Mouse (Mus musculus) forebrain, embryonic 13.5 days (tissue): ENCODE results near the gene Fam228a. TPM values are rescaled to one million over a fixed set of nuclear protein-coding genes. Genes with fewer than 3 reads are reported as not detected.
"Not testable (repeated sequence)": the region's sequence is repeated elsewhere in the genome, so short reads cannot be mapped to it uniquely, and the experiment has no call there.

Source experiments
- ATAC-seq: fragments of 200-750 bp; cut with Nextera tagmentation; 2 replicates; pipeline ENCODE4 v1.8.0; 2017
- H3K27ac ChIP-seq: fragments of 300-500 bp; sonication (generic); 2 replicates; pipeline ENCODE4 v1.5.1; 2015; ENCODE audit warnings: inconsistent platforms, mild to moderate bottlenecking, moderate library complexity
- H3K27me3 ChIP-seq: fragments of 300-500 bp; sonication (generic); 2 replicates; pipeline ENCODE4 v1.6.1; 2015; ENCODE audit warnings: mild to moderate bottlenecking, inconsistent platforms
- H3K36me3 ChIP-seq: fragments of 300-500 bp; sonication (generic); 2 replicates; pipeline ENCODE4 v1.6.1; 2015; ENCODE audit warnings: mild to moderate bottlenecking, inconsistent platforms; ENCODE audit not compliant: poor library complexity, severe bottlenecking
- H3K4me1 ChIP-seq: fragments of 300-500 bp; sonication (generic); 2 replicates; pipeline ENCODE4 v1.6.1; 2015; ENCODE audit warnings: inconsistent platforms
- H3K4me2 ChIP-seq: fragments of 300-500 bp; sonication (generic); 2 replicates; pipeline ENCODE4 v1.6.1; 2015; ENCODE audit warnings: inconsistent platforms, mild to moderate bottlenecking, moderate library complexity
- H3K4me3 ChIP-seq: fragments of 300-500 bp; sonication (generic); 2 replicates; pipeline ENCODE4 v1.5.1; 2015; ENCODE audit warnings: mild to moderate bottlenecking, inconsistent platforms
- H3K9ac ChIP-seq: fragments of 300-500 bp; sonication (generic); 2 replicates; pipeline ENCODE4 v1.6.1; 2015; ENCODE audit warnings: mild to moderate bottlenecking, inconsistent platforms
- H3K9me3 ChIP-seq: fragments of 300-500 bp; sonication (generic); replicated peaks from 2 replicates; pipeline ENCODE4 v1.6.1; 2016; ENCODE audit warnings: inconsistent platforms
- WGBS: fragments of 180-500 bp; shearing (Covaris S2); methylation state at CpG from one replicate; pipeline ENCODE4 v1.1.7; 2015; 5-methylcytosine and 5-hydroxymethylcytosine counted together
- polyA plus RNA-seq: library from polyadenylated mRNA; unstranded; fragments of >200 nt; fragmentation: Nextera tagmentation; extraction: Ambion mirVana; gene quantifications from 2 replicates; pipeline ENCODE4 v1.2.1, GENCODE M21; 2015

Fam228a gene
- polyA plus RNA-seq, 1 experiment from 2014 or later, result 0.53 TPM

DNA sequence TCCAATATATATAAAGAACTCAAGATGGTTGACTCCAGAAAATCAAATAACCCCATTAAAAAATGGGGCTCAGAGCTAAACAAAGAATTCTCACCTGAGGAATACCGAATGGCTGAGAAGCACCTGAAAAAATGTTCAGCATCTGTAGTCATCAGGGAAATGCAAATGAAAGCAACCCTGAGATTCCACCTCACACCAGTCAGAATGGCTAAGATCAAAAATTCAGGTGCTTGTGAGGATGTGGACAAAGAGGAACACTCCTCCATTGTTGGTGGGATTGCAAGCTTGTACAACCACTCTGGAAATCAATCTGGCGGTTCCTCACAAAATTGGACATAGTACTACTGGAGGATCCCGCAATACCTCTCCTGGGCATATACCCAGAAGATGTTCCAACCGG is 16.2 kb upstream of the Fam228a start:
- H3K36me3 ChIP-seq, H3K9ac ChIP-seq, H3K9me3 ChIP-seq, ATAC-seq, H3K4me3 ChIP-seq, H3K4me2 ChIP-seq, H3K4me1 ChIP-seq, H3K27ac ChIP-seq, H3K27me3 ChIP-seq: not testable (repeated sequence)
- WGBS, result 93% methylated on average over 4 of the region's 4 CpGs

- Histone ChIP-seq H3K9ac (no peak overlapping the region), H3K4me3 (no peak overlapping the region), H3K27ac (no peak overlapping the region), H3K4me1 (no peaks in the 10 kb centered on the region), H3K9me3 (no peaks in the 10 kb centered on the region), H3K36me3 (no peaks in the 10 kb centered on the region), H3K27me3 (no peaks in the 10 kb centered on the region), H3K4me2 (no peak overlapping the region)
- ATAC-seq, result no peak
- WGBS, result 90% methylated on average over 10 of the region's 10 CpGs
Observed at GRCm38 (mm10) chr12:4744486-4744885, 6.3 kb upstream of the Fam228a start.

DNA sequence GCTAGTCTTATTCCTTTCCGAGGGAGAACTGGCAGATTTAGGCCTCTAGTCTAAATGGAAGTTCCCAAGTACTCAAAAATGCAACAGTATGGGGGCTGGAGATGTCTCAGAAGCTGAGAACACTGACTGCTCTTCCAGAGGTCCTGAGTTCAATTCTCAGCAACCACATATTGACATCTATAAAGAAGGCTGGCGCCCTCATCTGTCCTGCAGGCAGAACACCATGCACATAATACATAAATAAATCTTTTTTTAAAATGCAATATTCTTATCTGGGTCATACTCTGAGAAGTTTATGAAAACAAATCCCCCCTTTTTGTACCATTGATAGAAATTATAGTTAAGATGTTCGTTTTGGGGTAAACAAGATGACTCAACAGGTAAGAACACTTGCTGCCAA is 4.0 kb upstream of the Fam228a start:
- 89% methylated on average over 3 of the region's 3 CpGs for WGBS
- Histone ChIP-seq H3K4me2 (no peak overlapping the region), H3K27me3 (no peaks in the 10 kb centered on the region), H3K4me3 (no peak overlapping the region), H3K9ac (no peak overlapping the region), H3K9me3 (no peaks in the 10 kb centered on the region), H3K36me3 (no peaks in the 10 kb centered on the region), H3K27ac (no peak overlapping the region), H3K4me1 (no peaks in the 10 kb centered on the region)
- no peak for ATAC-seq

- 79% methylated on average over 7 of the region's 7 CpGs for WGBS
Observed at GRCm38 (mm10) chr12:4740823-4741222, 2.6 kb upstream of the Fam228a start.

GRCm38 (mm10) chr12:4732332-4732731 is 5.9 kb downstream of the Fam228a start:
- Histone ChIP-seq H3K4me3 (no peak overlapping the region), H3K27ac (no peak overlapping the region), H3K36me3 (no peaks in the 10 kb centered on the region), H3K9me3 (0 out of 2 replicates have a peak, but pooled peaks cover 2% of the 10 kb centered on the region), H3K9ac (no peak overlapping the region), H3K4me1 (no peaks in the 10 kb centered on the region), H3K27me3 (no peaks in the 10 kb centered on the region), H3K4me2 (no peak overlapping the region)
- ATAC-seq, result no peak
- 70% methylated on average over 4 of the region's 4 CpGs for WGBS

More at GRCm38 (mm10) chr12:4740823-4741222, 2.6 kb upstream of the Fam228a start:
- no peak overlapping the region for H3K9ac ChIP-seq
- no peaks in the 10 kb centered on the region for H3K9me3 ChIP-seq
- no peak for ATAC-seq
- no peak overlapping the region for H3K27ac ChIP-seq
- H3K4me2 ChIP-seq, result no peak overlapping the region
- no peaks in the 10 kb centered on the region for H3K36me3 ChIP-seq
- no peaks in the 10 kb centered on the region for H3K4me1 ChIP-seq
- no peak overlapping the region for H3K4me3 ChIP-seq
- H3K27me3 ChIP-seq, result no peaks in the 10 kb centered on the region

GRCm38 (mm10) chr12:4731629-4732028 is 6.6 kb downstream of the Fam228a start:
- Histone ChIP-seq H3K4me3 (no peak overlapping the region), H3K9ac (no peak overlapping the region), H3K27ac (no peak overlapping the region), H3K4me2 (no peak overlapping the region), H3K4me1 (no peaks in the 10 kb centered on the region), H3K27me3 (no peaks in the 10 kb centered on the region), H3K36me3 (no peaks in the 10 kb centered on the region), H3K9me3 (0 out of 2 replicates have a peak, but pooled peaks cover 2% of the 10 kb centered on the region)
- ATAC-seq, result no peak
- 76% methylated on average over 4 of the region's 4 CpGs for WGBS

GRCm38 (mm10) chr12:4729165-4729564 is 9.1 kb downstream of the Fam228a start:
- WGBS, result 88% methylated on average over 3 of the region's 3 CpGs
- H3K27me3 ChIP-seq, result no peaks in the 10 kb centered on the region
- H3K9ac ChIP-seq, result no peak overlapping the region
- no peak overlapping the region for H3K4me3 ChIP-seq
- 0 out of 2 replicates have a peak, but pooled peaks cover 2% of the 10 kb centered on the region for H3K9me3 ChIP-seq
- ATAC-seq, result no peak
- H3K4me2 ChIP-seq, result no peak overlapping the region
- H3K36me3 ChIP-seq, result no peaks in the 10 kb centered on the region
- H3K4me1 ChIP-seq, result no peaks in the 10 kb centered on the region
- no peak overlapping the region for H3K27ac ChIP-seq

DNA sequence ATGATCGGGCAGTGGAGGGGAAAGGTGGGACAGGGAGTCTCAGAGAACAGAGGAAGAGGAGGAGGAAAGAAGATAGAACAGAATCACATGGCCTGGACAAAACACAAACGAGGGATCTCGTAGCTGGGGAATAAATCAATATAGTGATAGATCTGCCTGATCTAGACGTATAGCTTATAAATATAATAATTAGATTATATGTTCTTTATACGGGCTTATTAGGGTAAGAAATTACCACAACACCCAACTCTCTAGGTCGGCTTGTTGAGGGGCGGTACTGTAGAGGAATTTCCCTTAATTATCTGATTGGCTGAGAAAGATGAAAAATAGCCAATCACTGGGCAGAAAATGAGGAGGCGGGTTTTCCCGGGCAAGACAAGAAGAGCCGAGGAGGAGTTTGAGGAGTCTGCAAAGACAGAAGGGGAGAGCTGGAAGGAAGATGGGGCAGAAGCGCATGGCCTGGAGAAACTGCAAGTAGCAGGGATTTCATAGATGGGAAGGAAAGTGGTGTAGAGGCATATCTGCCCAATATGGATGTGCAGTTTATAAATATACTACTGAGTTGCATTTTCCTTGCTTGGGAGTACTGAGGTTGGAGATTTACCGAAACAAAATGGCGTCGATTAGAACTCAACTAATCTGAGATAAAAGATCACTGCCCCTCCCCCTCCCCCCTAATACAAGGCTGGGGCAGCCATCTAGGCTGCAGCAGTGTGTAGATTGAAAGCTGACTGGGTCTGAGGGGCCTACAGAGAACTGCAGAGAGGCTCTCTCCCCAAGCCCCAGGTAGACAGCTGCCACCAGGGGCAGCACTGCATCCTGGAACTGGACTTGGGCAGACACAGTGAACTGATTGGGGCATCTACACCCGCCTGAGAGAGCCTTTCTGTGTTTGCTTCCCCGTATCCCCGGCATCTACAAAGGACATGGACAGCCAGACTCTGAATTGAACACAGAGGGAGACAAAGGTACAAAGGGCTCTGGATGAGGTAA is 18.2 kb downstream of the Fam228a start:
- ATAC-seq, result no peak
- WGBS, result 77% methylated on average over 17 of the region's 17 CpGs
- Histone ChIP-seq H3K27me3 (no peaks in the 10 kb centered on the region), H3K9ac (no peak overlapping the region), H3K36me3 (no peaks in the 10 kb centered on the region), H3K27ac (no peak overlapping the region), H3K9me3 (no peaks in the 10 kb centered on the region), H3K4me1 (no peaks in the 10 kb centered on the region), H3K4me2 (no peak overlapping the region), H3K4me3 (no peak overlapping the region)

DNA sequence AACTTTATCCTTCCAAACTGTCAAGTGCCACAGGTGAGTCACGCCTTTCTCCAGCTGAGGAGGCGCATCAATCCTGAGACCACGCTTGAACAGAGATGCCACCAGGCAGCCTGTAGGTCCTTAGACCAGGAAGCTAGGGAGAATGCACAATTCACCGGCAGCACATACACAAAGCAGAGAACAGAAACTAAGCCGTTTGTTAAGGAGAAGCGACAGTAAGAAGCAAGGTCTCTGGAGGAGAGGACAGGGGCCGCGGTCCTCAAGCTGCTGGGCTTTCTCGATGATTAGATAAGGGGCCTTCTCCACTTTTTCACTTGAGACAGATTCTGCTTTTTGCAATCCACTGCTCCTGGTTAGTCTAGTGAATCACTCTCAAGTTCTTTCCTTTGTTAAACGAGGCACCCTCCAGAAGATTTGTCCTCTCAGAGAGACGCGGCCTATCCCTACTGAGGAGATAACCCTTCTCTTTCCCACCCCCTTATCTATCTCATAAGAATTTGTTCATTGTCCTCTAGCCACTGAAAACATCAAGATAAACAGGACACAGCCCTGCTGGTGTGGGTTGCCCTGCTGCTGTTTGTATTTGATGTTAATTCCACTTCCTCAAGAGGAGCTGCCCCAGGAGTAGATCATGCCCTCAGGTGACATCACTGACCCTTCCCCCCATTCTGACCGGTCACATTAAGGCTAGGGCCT is 19.0 kb downstream of the Fam228a start:
- 88% methylated on average over 13 of the region's 13 CpGs for WGBS
- H3K27ac ChIP-seq, result no peak overlapping the region
- no peaks in the 10 kb centered on the region for H3K36me3 ChIP-seq
- H3K9me3 ChIP-seq, result no peaks in the 10 kb centered on the region
- H3K4me2 ChIP-seq, result no peak overlapping the region
- ATAC-seq, result no peak
- no peak overlapping the region for H3K9ac ChIP-seq
- H3K4me3 ChIP-seq, result no peak overlapping the region
- no peaks in the 10 kb centered on the region for H3K4me1 ChIP-seq
- H3K27me3 ChIP-seq, result no peaks in the 10 kb centered on the region

DNA sequence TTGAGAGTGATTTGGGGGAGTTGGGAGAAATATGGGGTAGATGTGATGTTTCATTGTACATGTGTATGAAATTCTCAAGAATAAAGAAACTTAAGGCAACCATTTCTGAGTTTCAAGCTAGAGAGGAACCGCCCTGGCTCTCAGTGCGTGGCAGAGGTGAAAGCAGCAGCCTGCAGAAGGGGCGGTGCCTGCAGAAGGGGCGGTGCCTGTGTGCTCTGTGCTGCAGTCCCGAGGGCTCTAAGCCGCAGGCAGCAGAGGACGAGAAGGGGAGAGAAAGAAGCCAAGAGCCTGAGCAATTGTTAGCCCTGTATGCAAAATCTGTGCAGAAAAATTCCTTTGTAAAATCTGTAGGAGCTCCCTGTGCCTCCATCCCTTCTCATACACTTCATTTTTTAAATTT is 20.8 kb downstream of the Fam228a start:
- Histone ChIP-seq H3K4me2 (peak overlapping the region; percentile 15; the same call in 1 of the 2 replicates), H3K36me3 (peaks cover 9% of the 10 kb centered on the region), H3K9ac (no peak overlapping the region), H3K27ac (no peak overlapping the region), H3K4me1 (no peaks in the 10 kb centered on the region), H3K4me3 (no peak overlapping the region), H3K9me3 (no peaks in the 10 kb centered on the region), H3K27me3 (no peaks in the 10 kb centered on the region)
- 9% methylated on average over 7 of the region's 7 CpGs for WGBS
- peak; percentile 70; the same call in 1 of the 2 replicates for ATAC-seq

- no peaks in the 10 kb centered on the region for H3K9me3 ChIP-seq
- no peaks in the 10 kb centered on the region for H3K27me3 ChIP-seq
- no peak overlapping the region for H3K4me3 ChIP-seq
- no peak overlapping the region for H3K4me2 ChIP-seq
- no peak overlapping the region for H3K9ac ChIP-seq
- H3K4me1 ChIP-seq, result no peaks in the 10 kb centered on the region
- no peak overlapping the region for H3K27ac ChIP-seq
- H3K36me3 ChIP-seq, result peaks cover 15% of the 10 kb centered on the region
- ATAC-seq, result no peak
- 92% methylated on average over 10 of the region's 10 CpGs for WGBS
Observed at GRCm38 (mm10) chr12:4715606-4716005, 22.6 kb downstream of the Fam228a start.

DNA sequence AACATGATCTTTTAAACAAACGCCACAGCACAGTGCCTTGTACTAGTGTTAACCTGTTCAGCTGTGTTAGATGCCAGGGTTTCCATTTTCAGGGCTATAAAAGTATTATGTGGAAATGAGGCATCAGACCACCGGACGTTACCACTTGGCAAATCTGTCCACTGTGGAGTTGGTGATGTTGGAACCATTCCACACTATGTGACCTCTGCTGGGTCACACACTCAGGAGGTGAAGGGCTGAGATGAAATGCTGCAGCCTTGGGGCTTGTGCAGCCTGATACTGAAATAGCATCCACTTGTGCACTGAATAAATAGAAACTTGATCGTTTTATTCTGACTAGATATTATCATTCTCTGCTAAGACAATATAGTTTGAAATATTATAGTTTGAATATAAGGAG is 24.9 kb downstream of the Fam228a start:
- no peak overlapping the region for H3K27ac ChIP-seq
- WGBS, result 95% methylated on average over 4 of the region's 4 CpGs
- H3K9me3 ChIP-seq, result no peaks in the 10 kb centered on the region
- no peaks in the 10 kb centered on the region for H3K27me3 ChIP-seq
- H3K9ac ChIP-seq, result no peak overlapping the region
- peaks cover 33% of the 10 kb centered on the region for H3K36me3 ChIP-seq
- H3K4me1 ChIP-seq, result no peaks in the 10 kb centered on the region
- H3K4me3 ChIP-seq, result no peak overlapping the region
- no peak for ATAC-seq
- H3K4me2 ChIP-seq, result no peak overlapping the region
